Mouse (Mus musculus) small intestine, adult 2 months (tissue): ENCODE measurements around the gene Manea.

Experiments
- CTCF ChIP-seq: fragments of 200-500 bp; IDR thresholded peaks from 2 replicates; pipeline ENCODE4 v1.5.1; 2012; ENCODE audit warnings: low read depth, mild to moderate bottlenecking, control low read depth, inconsistent platforms, low read length, moderate library complexity, mixed read lengths; ENCODE audit not compliant: insufficient replicate concordance, insufficient read length; ENCODE audit errors: extremely low read depth
- POLR2A ChIP-seq: fragments of 200-500 bp; IDR thresholded peaks from 2 replicates; pipeline ENCODE4 v1.6.1; 2012; ENCODE audit warnings: low read depth, mild to moderate bottlenecking, control low read depth, inconsistent platforms, low read length, moderate library complexity

GRCm38 (mm10) chr4:26347239-26347638 is 548 bp upstream of the Manea start:
- TF ChIP-seq CTCF = no peak
- no peak for TF ChIP-seq POLR2A
